Mouse (Mus musculus) v-Abl transformed pro-B cells (cell line): ENCODE results near the gene Pigk.

Experiments used
- in situ Hi-C, 2 experiments: fragments of 400-800 bp; cut with MboI; formaldehyde crosslinking; loops; one replicate each; pipeline ENCODE4 v1.15.1; 2025; ENCODE audit not compliant: unreplicated experiment in 2 of 2

Pigk gene

DNA sequence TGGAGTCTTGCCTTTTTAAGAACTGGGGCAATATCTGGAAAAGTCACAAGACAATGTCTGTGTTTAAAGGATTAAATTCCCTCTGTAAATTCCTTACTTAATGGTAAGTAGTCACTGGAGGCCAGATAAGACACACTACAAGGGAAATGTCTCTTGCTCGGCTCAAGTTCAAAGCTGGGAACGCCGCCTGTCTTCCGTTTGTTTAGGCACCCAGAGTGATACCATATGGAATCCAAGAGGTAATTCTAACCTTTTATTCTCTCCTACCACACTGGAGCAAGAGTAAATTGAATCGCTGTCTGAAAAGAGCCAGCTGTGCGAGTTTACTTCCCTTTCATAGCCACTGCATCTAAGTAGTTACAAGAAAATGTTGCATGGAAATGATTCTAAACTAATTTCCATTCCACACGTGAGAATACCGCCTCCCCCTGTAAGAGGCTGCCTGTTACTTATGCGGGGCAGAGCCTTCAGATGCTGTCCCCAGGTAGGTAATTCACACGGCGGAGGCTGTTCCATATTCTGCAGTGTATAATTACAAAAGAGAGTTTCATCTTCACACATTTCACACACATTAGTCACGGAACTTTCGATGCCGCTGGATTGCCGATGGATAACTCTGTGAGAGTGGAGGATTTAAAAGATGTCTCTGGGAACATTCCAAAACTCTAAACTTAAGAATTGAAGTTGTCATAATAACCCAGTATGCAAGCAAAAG lies 166.4 kb downstream of the Pigk start:
- in situ Hi-C loops = no loop called here

DNA sequence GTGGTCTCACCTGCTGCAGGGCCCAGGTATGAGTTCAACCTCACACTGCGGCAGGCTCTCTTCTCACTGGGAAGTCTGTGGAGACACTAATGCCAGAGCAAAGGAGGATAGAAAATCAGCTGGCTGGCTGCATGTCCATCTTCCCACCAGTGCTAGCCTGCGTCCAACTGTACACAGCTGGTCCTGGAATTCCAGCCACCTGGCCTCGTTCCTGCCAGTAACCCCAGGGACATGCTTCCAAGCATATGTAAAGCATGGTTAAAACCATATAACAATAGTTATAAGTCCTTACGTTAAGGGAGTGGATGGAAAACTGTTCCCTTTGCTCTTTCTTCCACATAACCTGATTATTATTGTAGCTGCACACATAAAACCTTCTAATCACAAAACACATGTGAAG lies 167.8 kb downstream of the Pigk start:
- in situ Hi-C loops = no loop called here

DNA sequence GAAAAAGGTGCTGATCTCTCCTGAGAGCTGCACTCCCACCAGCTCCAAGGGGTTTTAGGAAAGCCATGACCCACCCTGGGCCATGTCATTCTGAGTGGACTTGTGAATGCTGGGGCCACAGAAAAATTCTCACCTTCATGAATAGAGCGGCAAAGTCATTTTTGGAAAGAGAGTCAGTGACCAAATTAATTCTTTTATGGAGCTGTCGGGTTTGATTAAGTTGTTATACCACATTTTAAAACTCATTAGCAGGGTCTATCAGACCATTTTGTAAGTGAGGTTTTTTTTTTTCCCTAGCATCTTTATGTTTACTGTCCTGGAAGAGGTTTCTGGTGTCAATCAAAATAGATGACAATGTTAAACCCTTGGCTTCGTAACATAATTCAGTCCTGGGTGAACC lies 169.7 kb downstream of the Pigk start:
- in situ Hi-C loops = no loop called here

DNA sequence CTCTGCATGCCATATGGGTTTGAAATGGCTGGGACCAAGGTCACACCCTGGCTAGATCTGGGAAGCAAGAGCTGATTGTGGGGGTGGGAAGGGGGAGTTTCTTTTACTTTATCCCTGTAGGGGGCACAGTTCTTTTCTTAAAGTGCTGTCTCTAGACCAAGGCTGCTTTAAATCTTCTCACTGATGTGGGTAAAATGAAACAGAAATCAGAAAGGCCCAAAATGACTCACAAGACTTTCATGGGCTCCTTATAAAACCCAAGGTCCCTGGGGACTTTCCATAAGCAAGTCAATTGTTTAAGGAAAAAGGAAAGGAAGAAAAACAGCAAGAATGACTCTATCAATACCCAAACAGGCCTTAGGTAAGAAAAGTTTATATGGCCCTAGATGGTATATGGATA lies 172.8 kb downstream of the Pigk start:
- in situ Hi-C loops = no loop called here

DNA sequence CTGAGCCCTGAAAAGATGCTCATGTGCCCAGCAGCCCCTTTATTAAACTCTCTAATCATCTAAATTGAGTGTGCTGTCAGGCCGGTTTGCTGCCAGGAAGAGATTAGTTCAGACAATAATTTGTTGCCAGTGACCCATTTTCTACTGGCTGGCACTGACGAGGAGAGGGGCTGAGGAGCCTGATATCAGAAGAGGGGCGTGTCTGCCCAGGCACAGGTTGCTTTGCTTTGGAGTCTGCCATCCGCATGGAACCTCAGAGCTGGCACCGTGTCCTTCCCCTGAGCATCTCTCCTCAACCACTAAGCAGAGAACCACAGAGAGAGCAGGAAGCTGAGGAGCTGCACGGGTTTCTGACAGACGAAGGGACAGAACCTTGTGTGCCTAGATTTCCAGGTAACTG lies 174.2 kb downstream of the Pigk start:
- in situ Hi-C loops = no loop called here

DNA sequence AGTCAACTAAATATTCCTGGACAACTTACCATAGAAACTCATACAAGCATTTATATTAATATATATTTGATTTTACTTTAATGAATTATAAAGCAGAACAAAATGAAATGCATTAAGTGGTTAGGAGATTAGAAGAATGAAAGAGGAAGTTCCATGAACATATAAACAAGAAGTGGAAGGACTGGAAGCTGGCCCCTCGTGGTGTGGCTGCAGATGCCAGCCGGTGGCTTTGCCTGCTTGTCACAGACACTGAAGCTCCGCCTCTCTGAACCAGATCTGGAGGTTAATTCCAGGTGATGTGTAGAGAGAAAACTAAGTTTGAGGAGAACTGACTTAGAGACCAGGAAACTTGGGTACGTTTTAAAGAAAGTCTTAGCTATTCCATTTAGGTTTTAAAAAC lies 181.0 kb downstream of the Pigk start:
- in situ Hi-C loops = no loop called here

DNA sequence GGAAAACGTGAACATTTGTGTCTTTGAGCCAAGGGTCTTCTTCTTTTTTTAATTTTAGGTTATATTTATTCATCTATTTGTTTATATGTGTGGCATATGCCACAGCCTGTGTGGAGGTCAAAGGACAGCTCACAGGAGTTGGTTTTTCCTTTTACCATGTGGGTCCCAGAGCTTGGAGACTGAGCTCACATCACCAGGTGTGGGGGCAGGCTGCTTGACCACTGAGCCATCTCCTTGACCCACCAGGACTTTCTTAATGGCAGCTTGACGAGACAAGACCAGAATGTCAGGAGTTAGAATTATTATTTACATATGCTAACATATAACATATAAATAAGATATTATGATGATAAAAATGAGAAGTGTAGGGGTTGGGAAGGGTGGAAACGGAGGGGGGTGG lies 182.2 kb downstream of the Pigk start:
- in situ Hi-C loops = no loop called here

DNA sequence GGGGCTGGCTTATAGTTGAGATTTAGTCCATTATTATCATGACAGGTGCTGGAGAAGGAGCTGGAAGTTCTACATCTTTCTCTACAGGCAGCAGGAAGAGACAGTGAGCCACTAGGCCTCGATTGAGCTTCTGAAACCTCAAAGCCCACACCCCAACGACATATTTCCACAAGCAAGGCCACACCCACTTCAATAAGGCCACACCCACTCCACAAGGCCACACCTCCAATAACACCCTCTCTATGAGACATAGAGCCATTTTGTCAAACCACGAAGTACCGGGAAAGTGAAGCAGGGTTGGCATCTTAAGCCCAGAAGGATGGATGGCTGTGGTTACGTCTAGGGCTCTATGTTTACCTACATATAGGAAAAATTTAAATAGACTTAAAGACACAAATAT lies 183.3 kb downstream of the Pigk start:
- in situ Hi-C loops = no loop called here

DNA sequence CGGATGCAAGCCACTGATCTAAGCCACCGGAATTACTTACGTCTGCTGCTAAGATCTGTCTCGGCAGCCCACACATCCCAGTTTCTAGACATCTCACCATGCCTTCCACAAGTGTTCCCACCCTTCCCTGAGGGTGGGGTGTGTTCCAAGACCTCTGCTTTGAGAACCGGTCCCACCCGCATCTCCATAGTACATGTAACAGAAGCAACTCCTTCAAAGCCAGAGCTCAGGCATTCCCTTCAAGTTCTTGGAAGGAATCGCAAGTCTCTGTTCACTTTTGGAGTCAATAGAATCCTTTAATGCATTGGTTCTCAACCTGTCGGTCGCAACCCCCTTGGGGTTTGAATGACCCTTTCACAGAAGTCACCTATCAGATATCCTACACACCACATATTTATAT lies 185.0 kb downstream of the Pigk start:
- in situ Hi-C loops = no loop called here

DNA sequence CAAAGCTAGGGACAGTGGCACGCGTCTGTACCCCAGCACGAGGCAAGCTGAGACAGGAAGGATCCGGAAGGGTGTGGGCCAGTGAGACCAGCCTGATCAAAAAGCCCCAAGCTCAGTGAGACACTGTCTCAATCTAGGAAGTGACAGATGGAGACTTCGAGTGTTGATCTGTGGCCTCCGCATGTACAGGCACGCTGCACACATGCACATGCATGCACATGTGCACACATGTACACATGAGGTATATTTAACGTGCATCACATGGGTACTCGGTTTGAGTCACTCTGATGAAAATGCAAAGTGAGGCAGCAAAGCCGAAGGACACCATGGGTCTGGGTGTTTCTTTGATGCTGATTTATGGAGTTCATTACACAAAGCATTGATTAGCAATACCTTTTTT lies 191.1 kb downstream of the Pigk start:
- in situ Hi-C loops = no loop called here

DNA sequence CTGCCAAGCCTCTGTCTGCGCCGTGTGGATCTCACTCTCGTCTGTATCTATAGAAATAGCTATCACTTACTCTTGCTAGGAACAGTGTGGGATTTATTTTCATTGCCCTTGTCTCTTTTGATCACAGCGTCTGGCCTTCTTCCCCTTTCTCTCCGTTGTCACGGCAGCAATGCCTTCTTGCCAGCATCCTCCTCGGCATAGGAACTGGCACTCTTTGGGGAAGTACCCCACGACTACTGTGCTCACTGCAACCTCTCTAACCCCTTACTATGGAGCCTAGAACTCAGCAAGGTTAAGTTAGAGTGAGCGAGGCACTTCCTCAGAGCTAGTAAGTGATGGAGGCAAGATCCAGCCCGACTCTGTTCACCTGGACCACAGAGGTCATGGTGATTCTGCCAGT lies 191.9 kb downstream of the Pigk start:
- in situ Hi-C loops = no loop called here

DNA sequence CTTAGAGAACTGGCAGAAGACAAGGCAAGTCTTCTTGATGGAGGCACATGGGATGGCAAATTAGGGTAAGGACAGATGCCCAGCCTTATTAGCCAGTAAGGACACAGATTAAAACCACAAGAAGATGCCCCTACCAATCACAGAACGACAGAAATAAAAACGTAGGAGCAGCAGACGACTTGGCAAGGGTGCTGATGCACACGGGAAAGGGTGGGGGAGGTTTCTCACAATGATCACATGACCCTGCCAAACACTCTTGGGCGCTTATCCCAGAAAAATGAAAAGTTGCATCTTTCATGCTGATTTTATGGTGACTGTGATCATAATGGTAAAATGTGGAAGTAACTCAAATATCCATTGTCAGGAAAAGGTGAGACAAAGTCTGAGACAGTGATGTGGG lies 193.2 kb downstream of the Pigk start:
- in situ Hi-C loops = no loop called here

DNA sequence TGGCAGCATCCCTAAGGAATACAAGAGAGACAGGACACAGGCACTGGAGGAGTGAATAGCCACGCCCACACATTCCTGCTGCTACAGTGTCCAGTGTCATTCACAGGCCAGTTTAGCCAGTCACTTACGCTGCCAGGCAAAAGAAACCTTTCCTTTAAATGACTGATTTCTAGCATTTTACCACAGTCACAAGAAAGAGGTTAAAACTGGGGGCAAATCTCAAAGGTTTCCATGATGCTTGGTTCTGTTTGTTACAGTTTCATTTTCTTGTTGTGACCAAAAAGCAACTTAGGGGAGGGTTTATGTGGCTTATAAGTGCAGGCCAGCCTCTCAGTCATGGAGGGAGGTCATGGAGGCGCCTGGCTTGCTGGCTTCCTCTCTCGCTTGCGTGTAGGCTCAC lies 193.8 kb downstream of the Pigk start:
- in situ Hi-C loops = no loop called here

DNA sequence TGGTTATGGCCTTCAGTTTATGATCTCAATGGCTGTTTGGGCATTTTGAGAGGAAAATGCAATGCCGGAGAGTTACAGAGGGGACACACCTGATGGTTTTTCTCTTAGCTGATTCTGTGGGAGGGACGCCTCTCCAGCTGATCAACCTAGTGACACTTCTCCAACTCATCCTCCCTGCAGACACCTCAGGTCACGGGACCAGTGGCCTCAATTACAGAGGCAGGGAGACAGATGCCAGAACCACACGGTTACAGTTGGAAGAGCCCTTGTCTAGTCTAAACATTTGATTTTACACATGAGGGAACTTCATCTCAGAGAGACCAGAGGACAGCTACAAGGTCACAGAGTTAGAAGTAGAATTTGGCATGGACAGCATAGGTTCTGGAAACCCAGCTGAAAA lies 197.7 kb downstream of the Pigk start:
- in situ Hi-C loops = no loop called here

DNA sequence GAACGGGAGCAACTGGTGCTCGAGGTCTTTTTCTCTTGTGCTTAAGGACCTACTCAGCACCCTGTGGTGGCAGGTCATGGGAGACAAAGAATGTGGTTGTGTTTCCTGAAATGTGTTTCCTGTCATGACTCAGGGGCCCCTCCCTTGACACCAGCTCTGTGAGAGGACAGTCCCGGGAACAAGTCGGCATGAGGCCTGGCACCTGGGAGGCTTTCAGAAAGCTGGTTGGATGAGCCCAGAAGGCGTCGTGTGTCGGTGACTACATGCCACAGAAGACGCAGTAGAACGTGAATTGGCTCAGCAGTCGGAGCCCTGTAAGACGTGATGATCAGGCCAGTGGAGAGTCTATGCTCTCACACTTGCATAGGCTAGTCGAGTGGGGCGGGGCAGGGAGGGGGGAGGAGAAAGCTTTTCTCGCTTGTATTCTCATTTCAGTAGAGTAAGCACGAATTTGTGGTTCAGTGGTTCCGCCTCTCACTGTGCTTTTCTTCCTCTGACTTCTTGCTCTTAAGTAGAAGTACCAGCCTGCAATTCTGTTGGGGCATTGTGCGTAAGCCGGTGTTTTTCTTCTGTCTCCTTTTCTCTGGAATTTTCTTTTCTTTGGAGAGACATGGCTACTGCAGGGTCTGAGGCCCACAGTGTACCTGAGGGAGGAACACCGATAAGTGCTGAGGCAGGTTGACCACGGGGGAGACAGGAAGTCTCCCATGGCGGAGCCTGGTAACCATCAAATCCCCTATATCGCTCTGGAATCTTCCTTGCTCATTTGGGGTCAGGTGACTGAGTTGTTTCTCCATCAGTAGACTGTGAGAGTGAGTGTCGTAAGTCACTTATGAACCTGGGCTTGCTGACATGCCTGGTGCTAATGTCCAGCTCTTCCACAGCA lies 198.6 kb downstream of the Pigk start:
- in situ Hi-C loops = no loop called here

DNA sequence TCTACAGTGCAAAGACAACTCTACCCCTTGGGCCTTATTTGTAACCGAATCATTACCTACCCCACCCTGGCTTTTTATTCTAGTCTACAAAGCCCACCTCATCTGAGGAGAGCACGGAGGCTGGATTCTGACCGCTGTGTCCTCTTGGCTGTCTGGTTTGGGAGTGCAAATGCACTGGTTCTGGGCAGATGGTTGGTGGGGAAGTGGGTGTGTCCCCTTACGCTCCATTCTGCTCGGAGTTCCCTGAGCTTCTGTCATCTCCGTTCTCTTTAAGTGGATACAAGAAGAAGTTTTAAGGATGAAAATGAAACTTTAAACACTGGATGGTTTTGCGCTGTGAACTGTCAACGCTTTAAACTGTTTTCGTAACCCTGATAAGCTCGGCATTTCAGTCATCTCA lies 199.2 kb downstream of the Pigk start:
- in situ Hi-C loops = no loop called here

DNA sequence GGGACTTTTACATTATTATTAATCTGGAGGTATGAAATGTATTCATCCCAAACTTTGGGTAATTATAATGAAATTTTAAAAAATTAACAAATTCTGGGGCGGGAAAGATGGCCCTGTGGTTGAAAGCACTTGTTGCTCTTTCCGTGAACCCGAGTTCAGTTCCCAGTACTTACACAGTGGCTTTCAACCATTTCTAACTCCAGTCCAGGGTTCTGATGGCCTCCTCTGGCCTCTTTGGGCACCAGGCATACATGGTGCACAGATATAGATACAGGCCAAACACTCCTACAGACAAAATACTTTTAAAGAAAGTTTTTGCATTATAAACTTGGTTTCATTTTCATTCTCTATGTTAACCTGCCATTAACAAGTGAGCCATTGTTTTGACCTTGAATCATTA lies 199.7 kb downstream of the Pigk start:
- in situ Hi-C loops = no loop called here

DNA sequence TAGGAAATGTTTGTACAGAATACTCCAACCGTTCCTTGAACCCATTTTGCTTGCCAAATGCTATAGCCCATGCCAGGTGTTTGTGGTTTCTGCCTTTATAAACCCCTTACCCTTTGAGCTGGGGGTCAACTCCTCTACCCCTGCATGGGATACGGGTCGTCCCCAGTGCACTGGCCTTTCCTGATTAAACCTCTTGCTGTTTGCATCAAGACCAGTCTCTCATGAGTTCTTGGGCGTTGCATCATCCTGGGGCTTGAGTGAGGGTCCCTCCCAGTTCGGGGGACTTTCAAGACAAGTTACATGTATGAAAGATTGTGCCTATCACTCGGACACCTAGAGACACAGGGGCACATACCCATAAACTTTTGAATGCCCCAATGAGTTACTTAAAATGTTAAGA lies 200.5 kb downstream of the Pigk start:
- in situ Hi-C loops = no loop called here

DNA sequence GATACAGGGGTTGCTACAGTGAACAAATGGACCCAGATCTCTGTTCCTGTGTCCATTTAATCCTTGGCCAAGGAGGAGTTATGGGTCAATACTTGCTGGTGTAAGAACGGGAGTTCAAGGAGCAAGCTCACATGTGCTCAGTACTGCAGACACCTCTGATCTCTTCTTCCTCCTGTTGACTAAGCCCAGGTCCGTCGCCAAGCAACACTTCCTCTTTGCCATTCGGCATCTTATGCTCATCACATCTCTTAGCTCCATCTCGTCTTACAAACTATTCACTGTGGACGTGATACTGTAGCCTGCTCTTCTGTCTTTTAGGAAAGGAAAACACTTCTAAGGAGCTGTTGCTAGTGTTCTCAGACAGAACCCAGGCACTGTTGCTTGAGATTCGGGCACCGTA lies 203.7 kb downstream of the Pigk start:
- in situ Hi-C loops = no loop called here

DNA sequence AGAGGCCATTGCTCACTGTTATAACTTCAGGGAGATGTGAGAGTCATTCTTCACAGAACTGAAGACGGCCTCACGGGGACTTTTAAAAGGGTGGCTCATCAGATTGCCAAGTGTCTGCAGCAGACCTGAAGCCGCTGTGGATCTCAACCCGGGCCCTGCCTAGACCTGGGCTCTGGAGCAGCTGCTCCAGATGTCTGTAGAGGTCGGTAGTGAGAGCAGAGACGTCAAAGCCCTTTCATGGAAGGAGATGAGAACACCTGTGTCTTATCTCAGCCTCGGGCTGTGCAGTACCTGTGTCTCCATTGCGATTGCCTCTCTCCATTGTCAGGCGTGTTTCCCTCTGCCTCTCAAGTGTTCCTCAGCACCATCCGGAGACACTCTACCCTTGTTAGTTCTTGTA lies 205.2 kb downstream of the Pigk start:
- in situ Hi-C loops = no loop called here

DNA sequence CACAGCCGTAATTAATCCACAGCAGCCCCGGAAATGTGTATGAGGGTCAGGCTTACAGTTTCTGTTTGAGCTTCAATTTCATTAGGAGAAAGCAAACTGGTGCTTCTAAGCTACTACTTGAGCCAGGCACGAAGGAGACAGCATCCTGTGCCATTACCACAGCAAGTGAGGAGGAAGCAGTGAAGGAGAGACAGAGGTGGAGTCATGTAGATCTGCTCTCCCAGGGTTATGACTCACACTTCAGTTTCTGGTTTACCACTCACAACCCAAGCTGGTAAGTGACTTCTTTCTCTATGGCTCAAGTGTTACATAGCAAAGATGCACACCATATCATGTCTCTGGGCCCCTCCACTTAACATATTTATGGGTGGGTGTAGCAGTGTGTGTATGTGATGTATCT lies 206.5 kb downstream of the Pigk start:
- in situ Hi-C loops = no loop called here

DNA sequence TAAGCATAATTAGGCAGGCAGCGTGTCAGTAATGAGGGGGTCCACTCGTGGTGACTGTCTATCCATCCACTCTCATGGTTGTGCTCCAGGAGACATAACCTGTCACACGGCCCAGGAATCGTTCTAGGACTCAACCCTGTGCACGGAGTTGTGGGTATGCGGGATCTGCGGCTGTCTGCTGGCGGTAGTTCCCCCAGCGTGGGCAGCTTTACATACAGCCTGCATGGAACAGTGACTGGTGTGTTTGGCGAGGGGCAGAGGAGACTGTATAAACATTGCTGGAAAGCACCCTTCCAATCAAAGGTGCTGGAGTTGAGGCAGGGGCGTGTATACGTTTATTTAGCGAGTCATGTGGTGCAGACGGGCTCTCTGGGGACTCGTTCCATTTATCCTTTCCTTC lies 209.6 kb downstream of the Pigk start:
- in situ Hi-C loops = no loop called here
